Mouse (Mus musculus): Measurements from ENCODE around the gene Ppp1r12a. TPM values are rescaled to one million over a fixed set of nuclear protein-coding genes. Genes with fewer than 3 reads are reported as not detected.

Ppp1r12a gene
- polyA plus RNA-seq, 1 experiment from 2014 or later: 82.9 TPM

DNA sequence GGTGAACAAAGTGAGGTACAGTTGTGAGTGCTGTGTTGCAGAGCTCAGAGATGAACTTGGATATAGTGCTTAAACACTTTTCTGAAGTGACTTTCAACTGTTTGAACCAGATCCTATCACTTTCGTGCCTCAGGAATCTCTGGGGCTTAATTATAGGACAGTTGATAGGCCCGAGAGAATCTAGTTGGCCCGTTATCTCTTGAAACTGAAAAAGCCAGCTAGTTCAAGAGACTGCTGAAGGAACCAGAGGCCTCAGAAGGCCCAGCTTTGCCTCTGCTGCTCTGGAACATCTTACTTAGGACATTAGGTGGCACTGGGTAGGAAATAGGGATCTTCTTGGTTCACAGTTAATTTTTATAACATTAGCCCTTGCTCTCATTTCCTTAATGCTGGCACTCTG is 17.4 kb downstream of the Ppp1r12a start:
- Histone ChIP-seq H3K36me3 (ENCODE audit: insufficient read depth, low read length) (no peaks in the 10 kb centered on the region), H3K9me3 (ENCODE audit: low read length) (no peaks in the 10 kb centered on the region), H3K4me2 (replicated peaks; ENCODE audit: low read depth, low read length) (no peak overlapping the region), H3K4me3 (ENCODE audit: low read depth, low read length) (no peak overlapping the region), H3K27ac (ENCODE audit: low read length) (no peak overlapping the region), H3K9ac (replicated peaks; ENCODE audit: low read depth) (no peak overlapping the region), H3K27me3 (replicated peaks; ENCODE audit: insufficient read depth, low read length) (no peaks in the 10 kb centered on the region), H3K4me1 (ENCODE audit: insufficient read depth, low read depth, low read length) (no peaks in the 10 kb centered on the region)
- 59% methylated on average over 3 of the region's 3 CpGs for WGBS
- ATAC-seq: no peak
- TF ChIP-seq EP300 (IDR thresholded peaks at IDR 0.05) (no peak), CTCF (IDR thresholded peaks at IDR 0.05) (no peak)
- no peak for DNase-seq (ENCODE audit: low spot score)

DNA sequence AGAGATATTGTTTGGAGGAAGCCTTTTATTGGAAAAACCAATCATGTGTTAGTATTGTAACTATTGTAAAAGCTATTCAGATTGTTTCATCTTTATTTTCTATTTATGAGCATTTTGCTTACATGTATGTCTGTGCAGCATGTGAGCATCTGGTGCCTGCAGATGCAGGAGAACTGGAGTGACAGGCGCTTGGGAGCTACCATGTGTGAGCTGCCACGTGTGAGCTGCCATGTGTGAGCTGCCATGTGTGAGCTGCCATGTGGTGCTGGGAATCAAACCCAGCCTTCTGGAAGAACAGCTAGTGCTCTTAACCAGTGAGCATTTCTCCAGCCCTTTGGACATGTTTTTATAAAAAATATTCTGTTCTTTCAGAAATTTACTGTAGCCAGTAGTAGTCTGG is 18.3 kb downstream of the Ppp1r12a start:
- WGBS: 79% methylated on average over 2 of the region's 2 CpGs
- DNase-seq (ENCODE audit: low spot score) (no peak), ATAC-seq (no peak)
- no peaks in the 10 kb centered on the region for H3K27me3 ChIP-seq (replicated peaks; ENCODE audit: insufficient read depth, low read length)
- H3K4me1 ChIP-seq (ENCODE audit: insufficient read depth, low read depth, low read length): peaks cover 2% of the 10 kb centered on the region; the same call in 1 of the 2 replicates
- H3K9ac ChIP-seq (replicated peaks; ENCODE audit: low read depth): no peak overlapping the region
- no peak overlapping the region for H3K4me3 ChIP-seq (ENCODE audit: low read depth, low read length)
- no peak overlapping the region for H3K27ac ChIP-seq (ENCODE audit: low read length)
- no peak for TF ChIP-seq EP300 (IDR thresholded peaks at IDR 0.05)
- no peak for TF ChIP-seq CTCF (IDR thresholded peaks at IDR 0.05)
- no peaks in the 10 kb centered on the region for H3K9me3 ChIP-seq (ENCODE audit: low read length)
- H3K4me2 ChIP-seq (replicated peaks; ENCODE audit: low read depth, low read length): no peak overlapping the region
- H3K36me3 ChIP-seq (ENCODE audit: insufficient read depth, low read length): no peaks in the 10 kb centered on the region

DNA sequence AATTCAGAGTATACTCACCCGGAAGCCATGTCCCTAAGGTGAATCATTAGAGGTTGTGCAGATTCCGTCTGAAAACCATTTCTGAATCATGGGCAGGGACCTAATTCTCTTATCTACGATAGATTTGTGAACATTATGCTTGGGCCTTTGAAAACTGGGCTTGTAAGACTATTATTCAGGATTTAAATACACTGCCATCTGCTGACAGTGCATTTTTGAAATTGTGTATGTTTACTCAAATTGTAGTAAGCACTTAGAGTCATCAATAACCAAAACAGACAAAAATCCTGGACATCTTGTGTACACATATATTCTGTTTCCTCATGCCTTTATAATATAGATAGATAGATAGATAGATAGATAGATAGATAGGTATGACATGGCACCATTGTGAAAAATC is 19.9 kb downstream of the Ppp1r12a start:
- TF ChIP-seq EP300 (IDR thresholded peaks at IDR 0.05) (no peak), CTCF (IDR thresholded peaks at IDR 0.05) (no peak)
- Histone ChIP-seq H3K9ac (replicated peaks; ENCODE audit: low read depth) (no peak overlapping the region), H3K4me2 (replicated peaks; ENCODE audit: low read depth, low read length) (no peak overlapping the region), H3K4me3 (ENCODE audit: low read depth, low read length) (no peak overlapping the region), H3K4me1 (ENCODE audit: insufficient read depth, low read depth, low read length) (peaks cover 2% of the 10 kb centered on the region; the same call in 1 of the 2 replicates), H3K27ac (ENCODE audit: low read length) (no peak overlapping the region), H3K9me3 (ENCODE audit: low read length) (no peaks in the 10 kb centered on the region), H3K36me3 (ENCODE audit: insufficient read depth, low read length) (no peaks in the 10 kb centered on the region), H3K27me3 (replicated peaks; ENCODE audit: insufficient read depth, low read length) (no peaks in the 10 kb centered on the region)
- ATAC-seq (no peak), DNase-seq (ENCODE audit: low spot score) (no peak)
- whole genome bisulfite sequencing: 81% methylated on average over 3 of the region's 3 CpGs

GRCm38 (mm10) chr10:108182386-108182785 is 20.4 kb downstream of the Ppp1r12a start:
- ATAC-seq: no peak
- WGBS: 83% methylated on average over 4 of the region's 4 CpGs
- Histone ChIP-seq H3K9me3 (ENCODE audit: low read length) (no peaks in the 10 kb centered on the region), H3K9ac (replicated peaks; ENCODE audit: low read depth) (no peak overlapping the region), H3K4me3 (ENCODE audit: low read depth, low read length) (no peak overlapping the region), H3K36me3 (ENCODE audit: insufficient read depth, low read length) (no peaks in the 10 kb centered on the region), H3K27me3 (replicated peaks; ENCODE audit: insufficient read depth, low read length) (no peaks in the 10 kb centered on the region), H3K4me2 (replicated peaks; ENCODE audit: low read depth, low read length) (no peak overlapping the region), H3K4me1 (ENCODE audit: insufficient read depth, low read depth, low read length) (peaks cover 2% of the 10 kb centered on the region; the same call in 1 of the 2 replicates), H3K27ac (ENCODE audit: low read length) (no peak overlapping the region)
- no peak for DNase-seq (ENCODE audit: low spot score)
- TF ChIP-seq CTCF (IDR thresholded peaks at IDR 0.05): no peak
- TF ChIP-seq EP300 (IDR thresholded peaks at IDR 0.05): no peak

GRCm38 (mm10) chr10:108184763-108185162 is 22.8 kb downstream of the Ppp1r12a start:
- WGBS: 57% methylated on average over 8 of the region's 8 CpGs
- DNase-seq (ENCODE audit: low spot score) (peak; percentile 53), ATAC-seq (no peak)
- Histone ChIP-seq H3K4me3 (ENCODE audit: low read depth, low read length) (no peak overlapping the region), H3K4me1 (ENCODE audit: insufficient read depth, low read depth, low read length) (peaks cover 2% of the 10 kb centered on the region; the same call in 1 of the 2 replicates), H3K27ac (ENCODE audit: low read length) (no peak overlapping the region), H3K4me2 (replicated peaks; ENCODE audit: low read depth, low read length) (no peak overlapping the region), H3K36me3 (ENCODE audit: insufficient read depth, low read length) (no peaks in the 10 kb centered on the region), H3K27me3 (replicated peaks; ENCODE audit: insufficient read depth, low read length) (no peaks in the 10 kb centered on the region), H3K9ac (replicated peaks; ENCODE audit: low read depth) (no peak overlapping the region), H3K9me3 (ENCODE audit: low read length) (no peaks in the 10 kb centered on the region)
- TF ChIP-seq EP300 (IDR thresholded peaks at IDR 0.05) (no peak), CTCF (IDR thresholded peaks at IDR 0.05) (no peak)

DNA sequence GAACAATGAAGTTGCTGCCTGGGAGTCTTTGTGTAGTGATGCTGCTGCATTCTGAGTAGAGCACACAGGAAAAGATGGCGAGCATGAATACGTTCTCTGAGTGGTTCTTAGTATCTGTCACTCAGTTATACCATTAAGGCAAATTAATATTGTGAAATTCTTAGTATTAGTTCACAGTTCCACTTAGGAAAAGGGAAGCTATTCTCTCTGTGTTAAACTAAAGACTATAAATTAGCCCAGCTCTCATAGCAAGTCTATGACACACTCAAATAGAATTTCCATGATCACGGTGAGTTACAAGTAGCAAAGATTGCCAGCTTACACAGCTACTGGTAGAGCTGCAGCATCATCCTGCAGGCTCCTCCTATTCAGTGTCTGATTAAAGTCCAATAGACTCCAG is 23.3 kb downstream of the Ppp1r12a start:
- ATAC-seq (no peak), DNase-seq (ENCODE audit: low spot score) (peak; percentile 37)
- Histone ChIP-seq H3K36me3 (ENCODE audit: insufficient read depth, low read length) (no peaks in the 10 kb centered on the region), H3K4me3 (ENCODE audit: low read depth, low read length) (no peak overlapping the region), H3K9me3 (ENCODE audit: low read length) (no peaks in the 10 kb centered on the region), H3K4me1 (ENCODE audit: insufficient read depth, low read depth, low read length) (peaks cover 2% of the 10 kb centered on the region; the same call in 1 of the 2 replicates), H3K4me2 (replicated peaks; ENCODE audit: low read depth, low read length) (no peak overlapping the region), H3K27ac (ENCODE audit: low read length) (no peak overlapping the region), H3K27me3 (replicated peaks; ENCODE audit: insufficient read depth, low read length) (no peaks in the 10 kb centered on the region), H3K9ac (replicated peaks; ENCODE audit: low read depth) (no peak overlapping the region)
- TF ChIP-seq EP300 (IDR thresholded peaks at IDR 0.05) (no peak), CTCF (IDR thresholded peaks at IDR 0.05) (no peak)
- 76% methylated on average over 3 of the region's 3 CpGs for whole genome bisulfite sequencing

- WGBS: 75% methylated on average over 2 of the region's 2 CpGs
- Histone ChIP-seq H3K27ac (ENCODE audit: low read length) (no peak overlapping the region), H3K36me3 (ENCODE audit: insufficient read depth, low read length) (no peaks in the 10 kb centered on the region), H3K9ac (replicated peaks; ENCODE audit: low read depth) (no peak overlapping the region), H3K4me2 (replicated peaks; ENCODE audit: low read depth, low read length) (no peak overlapping the region), H3K9me3 (ENCODE audit: low read length) (no peaks in the 10 kb centered on the region), H3K4me1 (ENCODE audit: insufficient read depth, low read depth, low read length) (peaks cover 10% of the 10 kb centered on the region), H3K4me3 (ENCODE audit: low read depth, low read length) (no peak overlapping the region), H3K27me3 (replicated peaks; ENCODE audit: insufficient read depth, low read length) (no peaks in the 10 kb centered on the region)
- no peak for ATAC-seq
- TF ChIP-seq CTCF (IDR thresholded peaks at IDR 0.05) (no peak), EP300 (IDR thresholded peaks at IDR 0.05) (no peak)
- no peak for DNase-seq (ENCODE audit: low spot score)
These were observed 27.3 kb downstream of the Ppp1r12a start for GRCm38 (mm10) chr10:108189303-108189702.
